Mouse (Mus musculus): Measurements from ENCODE around the gene Ldlrad2.
A peak's percentile ranks its signal among the peaks of the same experiment; 100 is the strongest.
"Not testable (repeated sequence)": the region's sequence is repeated elsewhere in the genome, so short reads cannot be mapped to it uniquely, and the experiment has no call there.

The Ldlrad2 gene

DNA sequence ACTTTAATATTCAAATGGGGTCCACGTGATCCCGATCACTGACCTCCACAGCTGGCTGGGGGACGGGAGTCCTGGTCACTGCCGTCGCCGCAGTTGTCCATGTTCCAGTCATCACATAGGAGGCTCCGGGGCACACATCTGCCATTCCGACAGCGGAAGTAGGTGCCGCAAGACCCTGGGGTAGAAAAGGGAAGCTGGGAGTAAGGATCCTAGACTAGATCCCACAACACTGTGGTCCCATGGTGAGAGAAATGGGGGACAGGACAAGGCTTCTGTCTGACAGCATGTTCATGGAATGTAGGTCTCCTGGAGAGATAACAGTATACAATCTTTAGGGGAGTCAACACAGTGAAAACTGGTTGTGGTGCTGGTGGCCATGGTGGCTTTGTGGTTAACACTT lies at the start of gene Ldlrad2:
Gene Ldlrad2 (minus strand): TSS at position 101 of the 400 bp plus-strand sequence.
- DNase-seq, result no peak

DNA sequence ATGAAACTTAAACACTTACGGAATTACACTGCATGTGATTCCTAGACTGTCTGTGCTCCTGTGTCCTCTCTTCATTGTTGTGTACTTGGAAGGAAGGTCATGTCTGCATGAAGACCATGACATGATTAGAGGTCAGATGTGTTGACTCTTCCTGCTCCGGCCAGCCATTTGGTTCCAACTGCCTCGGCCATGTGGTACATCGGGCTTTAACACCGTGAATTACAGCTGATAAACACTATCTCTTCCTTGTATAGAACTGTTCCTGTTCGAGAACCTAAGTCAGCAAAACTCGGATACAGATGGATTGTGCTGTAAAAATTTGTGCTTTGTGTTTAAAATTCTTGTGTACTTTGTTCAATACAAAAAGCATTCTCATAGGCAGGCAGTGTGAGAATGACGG lies 48.5 kb upstream of the Ldlrad2 start:
- DNase-seq, result no peak

DNA sequence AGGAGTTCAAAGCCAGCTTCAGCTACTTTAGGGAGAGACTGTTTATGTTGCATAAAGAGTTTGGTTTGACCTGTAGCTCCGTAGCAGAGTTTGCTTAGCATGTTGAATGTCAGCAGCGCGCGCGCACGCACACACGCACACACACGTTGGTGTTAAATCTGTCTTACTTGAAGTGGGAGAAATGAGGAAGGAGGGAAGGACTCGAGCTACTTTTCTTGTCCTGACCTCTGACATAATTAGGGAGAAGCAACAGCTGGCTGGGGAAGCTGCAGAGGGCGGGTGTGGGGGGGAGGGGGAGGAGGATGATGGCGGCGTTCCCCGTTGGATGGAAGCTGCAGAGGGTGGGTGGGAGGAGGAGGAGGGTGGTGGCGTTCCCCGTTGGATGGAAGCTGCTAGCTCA lies 35.9 kb upstream of the Ldlrad2 start:
- peak; percentile 36 to 57 for DNase-seq

DNA sequence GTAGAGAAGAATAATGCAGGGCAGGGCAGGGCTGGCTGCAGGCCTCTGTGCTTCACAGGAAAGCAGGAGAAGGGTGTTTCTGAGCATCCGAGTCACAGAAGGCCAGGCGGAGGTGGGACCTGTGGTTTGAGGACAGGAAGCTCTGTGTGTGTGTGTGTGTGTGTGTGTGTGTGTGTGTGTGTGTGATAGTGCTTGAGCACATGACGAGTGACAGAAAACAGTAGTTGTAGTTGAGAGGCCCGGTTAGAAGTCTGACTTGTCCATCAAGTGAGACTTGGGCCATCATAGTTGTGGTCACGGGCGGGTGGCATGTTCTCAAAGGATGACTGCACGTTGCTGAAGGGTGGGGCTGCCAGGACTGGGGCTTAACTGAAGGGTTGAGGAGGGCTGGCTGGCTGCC lies 35.3 kb upstream of the Ldlrad2 start:
- peak; percentile 25 to 36 for DNase-seq

GRCm38 (mm10) chr4:137609281-137609680 lies 34.9 kb upstream of the Ldlrad2 start:
- no peak for DNase-seq

DNA sequence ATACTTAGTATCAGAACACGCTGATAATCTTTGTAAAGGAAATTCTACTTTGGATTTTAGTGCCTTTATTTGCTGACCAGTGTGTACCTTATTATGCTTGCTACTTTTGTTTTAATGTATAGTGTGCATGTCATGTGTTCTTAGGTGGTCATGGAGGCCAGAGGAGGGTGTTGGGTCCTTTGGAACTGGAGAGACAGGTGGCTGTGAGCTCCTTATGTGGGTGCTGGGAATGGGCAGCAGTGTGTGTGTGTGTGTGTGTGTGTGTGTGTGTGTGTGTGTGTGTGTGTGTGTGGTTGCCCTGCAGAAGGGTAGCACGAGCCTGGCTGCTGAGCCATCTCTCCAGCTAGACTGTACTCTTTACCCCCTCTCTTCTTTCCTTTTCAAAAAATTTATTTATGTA lies 32.7 kb upstream of the Ldlrad2 start:
- DNase-seq, result no peak

DNA sequence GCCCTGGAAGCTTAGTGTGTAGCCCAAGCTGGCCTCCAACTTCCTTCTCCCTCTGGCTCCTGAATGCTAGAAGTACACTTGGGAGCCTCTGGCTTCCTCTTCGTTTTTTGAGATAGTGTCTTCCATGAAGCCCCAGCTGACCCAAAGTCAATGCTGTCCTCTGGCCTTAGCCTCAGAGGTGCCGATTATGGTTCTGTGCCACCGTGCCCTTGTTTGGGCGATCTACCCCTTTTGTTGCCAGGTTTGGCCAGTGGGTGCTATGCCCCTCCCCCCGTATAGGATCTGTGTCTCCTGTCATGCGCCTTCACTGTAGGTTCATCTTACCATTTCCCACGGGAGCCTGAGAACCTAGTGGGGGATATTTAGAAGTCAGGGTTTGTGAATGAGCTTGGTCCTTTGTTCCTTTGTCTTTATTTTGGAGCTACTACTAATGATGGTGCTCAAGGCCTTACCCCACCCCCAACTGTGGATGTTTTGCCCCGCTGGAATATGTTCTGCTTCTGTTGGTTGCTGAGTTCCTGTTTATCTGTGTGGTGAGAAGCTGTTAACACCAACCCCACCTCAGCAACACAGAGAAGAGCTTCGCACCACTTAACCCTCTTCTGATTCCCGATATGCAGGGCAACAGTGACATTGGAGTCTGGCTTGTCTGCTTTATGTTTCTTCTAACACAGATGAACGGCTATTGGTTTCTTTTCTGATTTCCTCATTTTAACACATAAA lies 29.2 kb upstream of the Ldlrad2 start:
- DNase-seq, result no peak

GRCm38 (mm10) chr4:137598577-137598976 lies 24.2 kb upstream of the Ldlrad2 start:
- DNase-seq, result no peak

DNA sequence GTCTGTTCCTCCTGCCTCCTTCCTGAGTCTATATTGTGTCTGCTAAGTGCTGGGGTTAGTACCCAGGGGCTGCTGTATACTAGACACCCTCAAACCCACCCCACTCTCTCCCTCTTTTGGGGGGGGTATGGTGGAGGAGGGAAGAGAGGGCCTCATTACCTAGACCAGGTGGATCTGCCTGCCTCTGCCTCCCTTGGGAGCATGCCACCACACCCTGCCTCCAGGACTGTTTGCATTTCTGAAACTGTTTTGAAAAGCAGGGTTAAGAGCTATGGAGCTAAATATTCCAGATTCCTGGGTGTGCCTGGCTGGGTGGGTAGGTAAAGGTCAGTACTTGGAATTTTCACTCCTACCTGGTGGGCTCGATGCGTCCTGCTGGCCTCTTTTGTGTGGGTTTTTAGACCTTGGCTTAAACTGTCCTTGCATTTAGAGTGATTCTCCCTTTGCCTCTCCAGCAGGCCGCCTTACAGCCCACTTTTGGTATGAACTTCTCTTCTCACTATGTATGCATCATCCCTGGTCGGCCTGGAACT lies 22.8 kb upstream of the Ldlrad2 start:
- no peak for DNase-seq

- DNase-seq, result no peak
Observed at GRCm38 (mm10) chr4:137594496-137595270, 20.3 kb upstream of the Ldlrad2 start.

DNA sequence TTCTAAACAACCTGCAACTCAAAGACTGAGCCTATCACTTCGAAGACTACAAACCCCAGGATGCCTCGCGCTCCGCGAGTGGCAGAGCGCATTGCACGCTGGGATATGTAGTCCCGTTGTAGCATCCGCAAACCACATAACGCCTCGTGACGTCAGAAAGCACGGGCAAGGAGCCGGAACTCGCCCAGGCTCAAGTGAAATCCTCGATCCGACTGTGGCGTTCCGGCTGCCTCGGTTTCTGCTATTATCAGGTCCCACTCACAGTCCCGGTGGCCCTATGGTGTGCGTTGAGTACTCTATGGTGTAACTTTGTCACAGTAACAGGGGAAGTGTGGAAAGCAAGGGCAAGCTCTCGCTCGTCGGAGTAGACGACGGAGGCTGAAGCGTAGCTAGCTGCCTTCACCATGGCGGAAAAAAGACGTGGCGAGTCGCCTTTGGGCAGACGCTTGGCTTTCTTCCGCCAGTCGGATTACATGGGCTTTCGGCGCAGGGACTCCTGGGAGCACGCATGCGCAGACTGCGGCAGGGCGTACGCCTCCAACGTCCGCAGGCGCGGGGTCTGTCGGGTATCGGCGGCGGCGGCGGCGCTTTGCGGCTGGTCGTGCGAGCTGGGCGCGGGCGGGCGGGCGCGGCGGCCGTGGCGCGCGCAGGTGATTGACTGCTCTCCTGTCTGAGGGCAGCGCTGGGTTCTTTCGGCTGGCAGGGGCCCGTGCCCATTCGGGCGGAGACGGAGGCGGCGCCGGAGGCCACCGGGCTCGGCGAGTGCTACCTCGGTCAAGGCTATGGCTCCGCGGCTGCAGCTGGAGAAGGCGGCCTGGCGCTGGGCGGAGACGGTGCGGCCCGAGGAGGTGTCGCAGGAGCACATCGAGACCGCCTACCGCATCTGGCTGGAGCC lies 19.5 kb upstream of the Ldlrad2 start, which contains the start of gene Usp48:
Gene Usp48 (plus strand): TSS at position 155 of the 895 bp plus-strand sequence.
- DNase-seq, result peak; percentile 99 to 100

DNA sequence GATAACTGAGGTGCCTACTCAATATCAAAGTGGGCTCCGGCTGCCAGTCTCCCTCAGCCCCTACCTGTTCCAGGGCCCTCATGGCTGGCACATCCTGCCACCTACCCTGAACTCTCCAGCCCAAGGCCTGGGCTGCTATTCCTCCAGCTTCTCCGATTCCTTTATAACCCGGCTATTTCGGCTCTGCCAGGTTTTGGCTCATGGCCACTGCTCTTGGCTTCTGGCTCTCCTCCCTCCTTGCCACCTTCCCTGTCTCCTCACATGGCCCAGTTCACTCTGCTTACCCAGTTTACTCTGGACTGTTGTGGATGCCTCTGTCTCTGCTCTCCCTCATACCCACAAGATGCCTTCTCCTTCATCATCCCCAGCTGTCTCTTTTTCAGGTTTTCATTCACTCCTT lies 16.6 kb upstream of the Ldlrad2 start:
- DNase-seq, result no peak

DNA sequence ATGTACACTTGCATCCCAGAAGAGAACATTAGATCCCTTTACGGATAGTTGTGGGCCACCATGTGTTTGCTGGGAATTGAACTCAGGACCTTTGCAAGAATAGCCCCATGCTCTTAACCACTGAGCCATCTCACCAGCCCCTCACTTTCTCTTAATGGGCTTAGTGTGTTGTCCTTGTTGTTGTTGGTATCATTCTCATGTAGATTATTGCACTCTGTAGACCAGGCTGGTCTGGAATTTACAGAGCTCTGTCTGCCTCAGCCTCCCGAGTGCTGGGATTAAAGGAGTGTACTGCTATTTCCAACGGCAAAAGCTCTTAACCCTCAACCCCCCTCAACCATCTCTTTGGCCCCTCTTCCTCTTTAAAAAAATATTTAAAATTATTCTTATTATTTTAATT lies 15.2 kb upstream of the Ldlrad2 start:
- DNase-seq, result no peak

- DNase-seq, result not testable (repeated sequence)
Observed at GRCm38 (mm10) chr4:137589095-137589494, 14.7 kb upstream of the Ldlrad2 start.

GRCm38 (mm10) chr4:137581815-137582214 lies 7.4 kb upstream of the Ldlrad2 start:
- DNase-seq, result peak; percentile 54 to 59

GRCm38 (mm10) chr4:137580299-137580698 lies 5.9 kb upstream of the Ldlrad2 start:
- no peak for DNase-seq

- peak in 1 of 2 experiments; percentile 43 for DNase-seq
Observed at GRCm38 (mm10) chr4:137579789-137580188, 5.4 kb upstream of the Ldlrad2 start.

DNA sequence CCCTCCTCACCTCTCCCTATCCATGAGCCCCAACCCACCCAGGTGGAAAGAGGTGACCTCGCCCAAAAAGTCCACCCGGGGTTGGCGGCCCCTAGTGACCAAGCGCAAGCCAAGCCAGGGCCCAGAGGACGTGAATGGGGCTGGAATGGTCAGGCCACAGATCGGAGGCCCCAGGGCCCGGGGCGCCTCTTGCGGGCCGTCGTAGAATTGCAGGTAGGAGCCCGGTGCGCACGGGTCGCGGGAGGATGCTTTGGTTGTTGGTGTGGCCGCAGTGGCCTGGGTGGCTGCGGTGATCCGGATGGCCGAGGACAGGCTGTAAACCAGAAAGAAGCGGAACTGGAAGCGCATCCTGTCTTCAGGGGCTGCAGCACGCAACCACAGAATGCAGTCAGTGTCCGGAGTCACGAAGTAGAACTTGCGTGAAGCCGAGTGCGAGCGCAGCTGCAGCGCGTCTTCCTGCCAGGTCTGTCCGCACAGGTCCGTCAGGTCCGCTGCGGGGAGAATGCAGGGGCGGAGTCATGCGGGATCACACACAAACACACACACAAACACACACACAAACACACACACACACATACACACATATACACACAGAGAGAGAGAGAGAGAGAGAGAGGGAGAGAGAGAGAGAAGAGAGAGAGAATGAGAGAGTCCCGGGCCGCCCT lies 3.9 kb upstream of the Ldlrad2 start:
- DNase-seq, result peak; percentile 77 to 86

GRCm38 (mm10) chr4:137577486-137577885 lies 3.1 kb upstream of the Ldlrad2 start:
- no peak for DNase-seq

DNA sequence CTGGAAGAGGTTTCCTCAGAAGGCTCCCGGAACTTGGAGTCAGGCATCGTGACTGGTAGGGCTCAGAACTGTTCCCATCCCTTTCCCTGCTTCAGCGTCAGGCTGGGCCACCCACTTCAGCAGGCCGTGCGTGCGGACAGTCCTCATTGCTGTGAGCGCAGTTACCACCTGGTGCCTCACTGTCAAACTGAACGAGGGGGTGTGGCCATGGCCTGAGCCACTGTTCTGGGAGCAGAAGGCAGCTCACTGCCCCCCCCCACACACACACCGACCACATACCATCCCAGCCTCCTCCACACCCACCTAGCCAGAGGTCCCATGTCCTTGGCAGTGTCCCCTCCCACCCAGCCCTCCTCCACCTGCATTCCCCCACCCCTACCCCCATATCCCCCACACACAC lies 4.5 kb downstream of the Ldlrad2 start:
- peak in 1 of 2 experiments; percentile 38 for DNase-seq

- peak in 1 of 2 experiments; percentile 39 for DNase-seq
Observed at GRCm38 (mm10) chr4:137556673-137557210, 17.6 kb downstream of the Ldlrad2 start.

DNA sequence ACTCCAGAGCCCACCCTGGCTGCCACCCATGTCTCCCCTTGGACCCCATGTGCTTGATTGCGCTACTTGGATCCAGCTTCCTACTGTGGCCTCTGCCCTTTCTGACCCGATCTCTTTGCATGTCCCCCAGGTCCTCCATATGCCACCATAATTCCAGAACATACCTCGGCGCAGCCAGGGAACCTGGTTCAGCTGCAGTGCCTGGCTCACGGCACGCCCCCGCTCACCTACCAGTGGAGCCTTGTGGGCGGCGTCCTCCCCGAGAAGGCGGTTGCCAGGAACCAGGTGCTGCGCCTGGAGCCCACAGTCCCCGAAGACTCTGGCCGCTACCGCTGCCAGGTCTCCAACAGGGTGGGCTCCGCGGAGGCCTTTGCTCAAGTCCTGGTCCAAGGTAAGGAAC lies 20.9 kb downstream of the Ldlrad2 start:
- DNase-seq, result no peak
